Mouse (Mus musculus) liver, postnatal 0 days (tissue): ENCODE measurements around the gene Haus6.

Experiments
- CTCF ChIP-seq: sonication (generic); IDR thresholded peaks from 2 replicates; pipeline ENCODE4 v1.5.1; 2016; ENCODE audit warnings: antibody characterized with exemption, low read depth
- EP300 ChIP-seq: IDR thresholded peaks from 2 replicates; pipeline ENCODE4 v1.6.1; 2016; ENCODE audit warnings: antibody characterized with exemption, low read depth, mild to moderate bottlenecking

- TF ChIP-seq CTCF (no peak), EP300 (no peak)
These were observed 45.3 kb upstream of the Haus6 start for GRCm38 (mm10) chr4:86657176-86657575.
